Mouse (Mus musculus): ENCODE measurements around the gene Nup160.

GRCm38 (mm10) chr2:90635085-90635723, 41.8 kb upstream of the Nup160 start:
- TF ChIP-seq CTCF (IDR thresholded peaks at IDR 0.05; ENCODE audit: low read depth) = no peak
- TF ChIP-seq EP300 (IDR thresholded peaks at IDR 0.05; ENCODE audit: low read depth) = no peak
